Mouse (Mus musculus) MEL (cell line): ENCODE results near the gene Uri1. TPM values are rescaled to one million over a fixed set of nuclear protein-coding genes. Genes with fewer than 3 reads are reported as not detected.
A peak's percentile ranks its signal among the peaks of the same experiment; 100 is the strongest.

Experiments used
- DNase-seq: peaks from one replicate; pipeline ENCODE4 v3.0.0; 2011; ENCODE audit warnings: low read depth, low spot score
- H3K27ac ChIP-seq: 2 replicates; pipeline ENCODE4 v1.5.1; 2012; ENCODE audit warnings: low read depth, mild to moderate bottlenecking, control low read depth, low read length, moderate library complexity; ENCODE audit not compliant: control insufficient read depth
- H3K27me3 ChIP-seq, 2 experiments: fragments of 150-350 bp in 1 of 2; sonication (generic) in 1 of 2; 2 replicates each; pipeline ENCODE4 v1.6.1; 2012; ENCODE audit warnings: low read length in 2 of 2, mild to moderate bottlenecking in 2 of 2, improper control_type of control experiment in 1 of 2, moderate library complexity in 1 of 2; ENCODE audit not compliant: insufficient read depth in 2 of 2, control insufficient read depth in 1 of 2
- H3K36me3 ChIP-seq, 2 experiments: 2 replicates each; pipeline ENCODE4 v1.6.1; 2012 to 2014; ENCODE audit warnings: low read length in 2 of 2, improper control_type of control experiment in 1 of 2, inconsistent platforms in 1 of 2, mild to moderate bottlenecking in 1 of 2; ENCODE audit not compliant: insufficient read depth in 2 of 2, control insufficient read depth in 1 of 2
- H3K4me1 ChIP-seq, 2 experiments: fragments of 150-350 bp in 1 of 2; sonication (generic) in 1 of 2; 2 replicates each; pipeline ENCODE4 v1.6.1; 2012; ENCODE audit warnings: low read length in 2 of 2, improper control_type of control experiment in 1 of 2, mild to moderate bottlenecking in 1 of 2; ENCODE audit not compliant: insufficient read depth in 2 of 2, control insufficient read depth in 1 of 2
- H3K4me3 ChIP-seq, 2 experiments: fragments of 150-350 bp in 1 of 2; sonication (generic) in 1 of 2; 2 replicates each; pipeline ENCODE4 v1.5.1; 2012; ENCODE audit warnings: low read depth in 2 of 2, low read length in 2 of 2, mild to moderate bottlenecking in 2 of 2, moderate library complexity in 2 of 2, control low read depth in 1 of 2, improper control_type of control experiment in 1 of 2; ENCODE audit not compliant: control insufficient read depth in 1 of 2, insufficient read depth in 1 of 2
- H3K79me2 ChIP-seq: 2 replicates; pipeline ENCODE4 v1.6.1; 2012; ENCODE audit warnings: mild to moderate bottlenecking, low read length, moderate library complexity; ENCODE audit not compliant: control insufficient read depth, poor library complexity, insufficient read depth
- H3K9ac ChIP-seq: 2 replicates; pipeline ENCODE4 v1.6.1; 2012; ENCODE audit warnings: low read depth, mild to moderate bottlenecking, control low read depth, low read length, moderate library complexity; ENCODE audit not compliant: control insufficient read depth, poor library complexity, severe bottlenecking
- H3K9me3 ChIP-seq: fragments of 150-350 bp; sonication (generic); replicated peaks from 2 replicates; pipeline ENCODE4 v1.6.1; 2012; ENCODE audit warnings: mild to moderate bottlenecking, low read length, improper control_type of control experiment, moderate library complexity; ENCODE audit not compliant: insufficient read depth
- CHD2 ChIP-seq: IDR thresholded peaks from 2 replicates; pipeline ENCODE4 v1.6.1; 2011; ENCODE audit warnings: low read length, improper control_type of control experiment
- E2F4 ChIP-seq: IDR thresholded peaks from 2 replicates; pipeline ENCODE4 v1.6.1; 2011; ENCODE audit warnings: low read depth, low read length, improper control_type of control experiment, borderline replicate concordance
- ETS1 ChIP-seq: IDR thresholded peaks from 2 replicates; pipeline ENCODE4 v1.6.1; 2012; ENCODE audit warnings: low read depth, mild to moderate bottlenecking, inconsistent platforms, low read length, improper control_type of control experiment, moderate library complexity
- GABPA ChIP-seq: IDR thresholded peaks from 2 replicates; pipeline ENCODE4 v1.6.1; 2012; ENCODE audit warnings: low read depth, mild to moderate bottlenecking, inconsistent platforms, low read length, improper control_type of control experiment, moderate library complexity
- GATA1 ChIP-seq: IDR thresholded peaks from 2 replicates; pipeline ENCODE4 v1.6.1; 2011; ENCODE audit warnings: low read depth, low read length, improper control_type of control experiment
- KAT2A ChIP-seq: conservative IDR thresholded peaks from 2 replicates; pipeline ENCODE4 v1.6.1; 2012; ENCODE audit warnings: low read depth, low read length, improper control_type of control experiment, inconsistent platforms
- MAFK ChIP-seq: IDR thresholded peaks from 2 replicates; pipeline ENCODE4 v1.6.1; 2011; ENCODE audit warnings: low read depth, mild to moderate bottlenecking, low read length, improper control_type of control experiment, borderline replicate concordance
- MAZ ChIP-seq: IDR thresholded peaks from 2 replicates; pipeline ENCODE4 v1.6.1; 2012; ENCODE audit warnings: low read depth, mild to moderate bottlenecking, inconsistent platforms, low read length, improper control_type of control experiment
- MYC ChIP-seq: IDR thresholded peaks from 2 replicates; pipeline ENCODE4 v1.6.1; 2011; ENCODE audit warnings: low read depth, mild to moderate bottlenecking, low read length, improper control_type of control experiment, moderate library complexity
- NELFE ChIP-seq: IDR thresholded peaks from 2 replicates; pipeline ENCODE4 v1.6.1; 2011; ENCODE audit warnings: low read depth, low read length, improper control_type of control experiment
- NRF1 ChIP-seq: IDR thresholded peaks from 2 replicates; pipeline ENCODE4 v1.6.1; 2014; ENCODE audit warnings: low read depth, mild to moderate bottlenecking, inconsistent platforms, low read length, improper control_type of control experiment, moderate library complexity; ENCODE audit not compliant: poor library complexity, insufficient read depth, severe bottlenecking
- POLR2A ChIP-seq, 2 experiments: IDR thresholded peaks; 2 replicates each; pipeline ENCODE4 v1.6.1; 2011 to 2012; ENCODE audit warnings: low read length in 2 of 2, mild to moderate bottlenecking in 2 of 2, control low read depth in 1 of 2, improper control_type of control experiment in 1 of 2, low read depth in 1 of 2, moderate library complexity in 1 of 2; ENCODE audit not compliant: control insufficient read depth in 1 of 2, insufficient read depth in 1 of 2, poor library complexity in 1 of 2
- POLR2AphosphoS5 ChIP-seq: IDR thresholded peaks from 2 replicates; pipeline ENCODE4 v1.6.1; 2012; ENCODE audit warnings: low read depth, borderline replicate concordance, mild to moderate bottlenecking, inconsistent platforms, low read length, moderate library complexity, mixed read lengths
- SIN3A ChIP-seq: IDR thresholded peaks from 2 replicates; pipeline ENCODE4 v1.6.1; 2012; ENCODE audit warnings: low read length, improper control_type of control experiment, inconsistent platforms
- TAL1 ChIP-seq: IDR thresholded peaks from 2 replicates; pipeline ENCODE4 v1.6.1; 2012; ENCODE audit warnings: mild to moderate bottlenecking, inconsistent platforms, low read length, moderate library complexity, mixed read lengths
- TCF12 ChIP-seq: IDR thresholded peaks from 2 replicates; pipeline ENCODE4 v1.6.1; 2014; ENCODE audit warnings: low read depth, mild to moderate bottlenecking, inconsistent platforms, low read length, improper control_type of control experiment, moderate library complexity
- UBTF ChIP-seq: IDR thresholded peaks from 2 replicates; pipeline ENCODE4 v1.6.1; 2012; ENCODE audit warnings: low read depth, mild to moderate bottlenecking, inconsistent platforms, low read length, improper control_type of control experiment, moderate library complexity, borderline replicate concordance; ENCODE audit not compliant: insufficient read depth
- USF1 ChIP-seq: IDR thresholded peaks from 2 replicates; pipeline ENCODE4 v1.6.1; 2014; ENCODE audit warnings: low read depth, mild to moderate bottlenecking, inconsistent platforms, low read length, improper control_type of control experiment, moderate library complexity
- ZC3H11A ChIP-seq: IDR thresholded peaks from 2 replicates; pipeline ENCODE4 v1.6.1; 2012; ENCODE audit warnings: low read depth, mild to moderate bottlenecking, inconsistent platforms, low read length, improper control_type of control experiment
- ZMIZ1 ChIP-seq: IDR thresholded peaks from 2 replicates; pipeline ENCODE4 v1.6.1; 2012; ENCODE audit warnings: low read depth, mild to moderate bottlenecking, inconsistent platforms, low read length, improper control_type of control experiment, moderate library complexity
- ZNF384 ChIP-seq: IDR thresholded peaks from 2 replicates; pipeline ENCODE4 v1.6.1; 2012; ENCODE audit warnings: low read depth, mild to moderate bottlenecking, inconsistent platforms, low read length, improper control_type of control experiment
- polyA plus RNA-seq, 2 experiments: library from polyadenylated mRNA; stranded (reverse) in 1 of 2; unstranded in 1 of 2; fragments of >175 nt in 1 of 2; fragments of >200 nt in 1 of 2; gene quantifications; 2 replicates each; pipeline versions ENCODE4 v1.2.1 to v1.2.4; 2012; ENCODE audit warnings: low replicate concordance in 2 of 2, low read depth in 1 of 2; ENCODE audit not compliant: insufficient read length in 2 of 2, insufficient read depth in 1 of 2, missing spikeins in 1 of 2
- total RNA-seq: library from RNA; depleted of rRNA; stranded (reverse); fragments of 300-350 nt; gene quantifications from 2 replicates; pipeline ENCODE4 v1.2.3, GENCODE M21; 2012

The Uri1 gene
- total and polyA plus RNA-seq, 3 experiments, result 29.2 to 36.0 TPM; not detected in 1

- peak overlapping the region; percentile 23 to 40 for H3K4me3 ChIP-seq
- peaks cover 3 to 4% of the 10 kb centered on the region in 2 experiments; a peak in 1 of 4 replicates for H3K4me1 ChIP-seq
- H3K79me2 ChIP-seq, result no peaks in the 10 kb centered on the region
- no peaks in the 10 kb centered on the region for H3K9me3 ChIP-seq
- H3K36me3 ChIP-seq, result no peaks in the 10 kb centered on the region
- H3K9ac ChIP-seq, result peak overlapping the region; percentile 50
- no peak for DNase-seq
- no peak for TF ChIP-seq TCF12
- TF ChIP-seq CHD2, result no peak
- no peak for TF ChIP-seq E2F4
- no peak for TF ChIP-seq SIN3A
- TF ChIP-seq, all 39 proteins: peak for 0
- no peak overlapping the region for H3K27ac ChIP-seq
- H3K27me3 ChIP-seq, result no peaks in the 10 kb centered on the region
Observed at GRCm38 (mm10) chr7:38070663-38071062, 47.3 kb upstream of the Uri1 start.

GRCm38 (mm10) chr7:38064431-38064830 lies 41.1 kb upstream of the Uri1 start:
- H3K27ac ChIP-seq, result no peak overlapping the region
- H3K9ac ChIP-seq, result no peak overlapping the region
- peak; percentile 64 for DNase-seq
- peaks cover 3% of the 10 kb centered on the region; the same call in 1 of the 2 replicates for H3K79me2 ChIP-seq
- H3K9me3 ChIP-seq, result no peaks in the 10 kb centered on the region
- peak overlapping the region in 1 of 2 experiments; percentile 28; a peak in 1 of 4 replicates for H3K4me3 ChIP-seq
- H3K27me3 ChIP-seq, result no peaks in the 10 kb centered on the region
- H3K36me3 ChIP-seq, result no peaks in the 10 kb centered on the region
- TF ChIP-seq CHD2 (no peak), NELFE (0 out of 2 replicates have a peak, but pooled peaks have one; percentile 18), POLR2A (IDR thresholded peaks at IDR 0.05; ENCODE audit: control insufficient read depth in 1 of 2, insufficient read depth in 1 of 2, low read depth in 1 of 2, low read length in 2 of 2, poor library complexity in 1 of 2) (peak in 1 of 2 experiments; percentile 41; a peak in 1 of 4 replicates)
- peaks cover 0 to 4% of the 10 kb centered on the region in 2 experiments; a peak in 3 of 4 replicates for H3K4me1 ChIP-seq

GRCm38 (mm10) chr7:38061060-38061970 lies 38.0 kb upstream of the Uri1 start:
- Histone ChIP-seq H3K27me3 (peaks cover 0 to 3% of the 10 kb centered on the region in 2 experiments; a peak in 1 of 4 replicates), H3K4me3 (peak overlapping the region; percentile 60 to 71), H3K4me1 (peaks cover 0 to 4% of the 10 kb centered on the region in 2 experiments; a peak in 3 of 4 replicates), H3K9ac (peak overlapping the region; percentile 75), H3K36me3 (no peaks in the 10 kb centered on the region), H3K27ac (peak overlapping the region; percentile 49), H3K79me2 (peaks cover 3% of the 10 kb centered on the region; the same call in 1 of the 2 replicates), H3K9me3 (no peaks in the 10 kb centered on the region)
- DNase-seq, result peak; percentile 91
- TF ChIP-seq ZNF384 (no peak), MAZ (peak; percentile 86), ZC3H11A (peak; percentile 73), ZMIZ1 (0 out of 2 replicates have a peak, but pooled peaks have one; percentile 53), POLR2AphosphoS5 (no peak), GATA1 (no peak), GABPA (no peak), NRF1 (no peak), MAFK (no peak), ETS1 (peak; percentile 30; the same call in 1 of the 2 replicates), CHD2 (no peak), KAT2A (no peak), POLR2A (IDR thresholded peaks at IDR 0.05; ENCODE audit: control insufficient read depth in 1 of 2, insufficient read depth in 1 of 2, low read depth in 1 of 2, low read length in 2 of 2, poor library complexity in 1 of 2) (peak in 1 of 2 experiments; percentile 69; a peak in 2 of 4 replicates), USF1 (peak; percentile 82), E2F4 (peak; percentile 76; the same call in 1 of the 2 replicates), TAL1 (no peak), MYC (no peak), UBTF (peak; percentile 95; the same call in 1 of the 2 replicates), SIN3A (peak; percentile 71), TCF12 (no peak)
